Mouse (Mus musculus) ES-E14 (cell line): ENCODE measurements around the gene Nav2. TPM values are rescaled to one million over a fixed set of nuclear protein-coding genes. Genes with fewer than 3 reads are reported as not detected.

Source experiments
- DNase-seq: peaks from one replicate; pipeline ENCODE4 v3.0.0-alpha.2; 2013; ENCODE audit warnings: low read depth, low spot score
- H3K27ac ChIP-seq: 2 replicates; pipeline ENCODE4 v1.5.1; 2012; ENCODE audit warnings: low read depth, mild to moderate bottlenecking, low read length, moderate library complexity, mixed read lengths; ENCODE audit not compliant: poor library complexity, insufficient read depth, severe bottlenecking
- H3K36me3 ChIP-seq: 2 replicates; pipeline ENCODE4 v1.6.1; 2012; ENCODE audit warnings: mild to moderate bottlenecking, low read length, moderate library complexity, mixed read lengths; ENCODE audit not compliant: control insufficient read depth, poor library complexity, insufficient read depth, severe bottlenecking
- H3K4me1 ChIP-seq, 2 experiments: fragments of 150-350 bp in 1 of 2; sonication (generic) in 1 of 2; 2 replicates each; pipeline ENCODE4 v1.6.1; 2012; ENCODE audit warnings: low read length in 2 of 2, mild to moderate bottlenecking in 1 of 2, mixed read lengths in 1 of 2; ENCODE audit not compliant: control insufficient read depth in 2 of 2, insufficient read depth in 2 of 2, poor library complexity in 1 of 2
- H3K4me3 ChIP-seq, 2 experiments: fragments of 150-350 bp in 1 of 2; sonication (generic) in 1 of 2; 2 replicates each; pipeline ENCODE4 v1.5.1; 2012; ENCODE audit warnings: low read length in 2 of 2, low read depth in 1 of 2, mild to moderate bottlenecking in 1 of 2, mixed read lengths in 1 of 2; ENCODE audit not compliant: insufficient read depth in 1 of 2, poor library complexity in 1 of 2, severe bottlenecking in 1 of 2
- H3K9ac ChIP-seq: 2 replicates; pipeline ENCODE4 v1.6.1; 2012; ENCODE audit warnings: low read depth, mild to moderate bottlenecking, low read length, mixed read lengths; ENCODE audit not compliant: poor library complexity, insufficient read depth, severe bottlenecking
- H3K9me3 ChIP-seq: fragments of 150-350 bp; sonication (generic); 2 replicates; pipeline ENCODE4 v1.6.1; 2012; ENCODE audit warnings: low read depth, mild to moderate bottlenecking, low read length; ENCODE audit not compliant: control insufficient read depth, insufficient read depth
- CHD2 ChIP-seq: IDR thresholded peaks from 2 replicates; pipeline ENCODE4 v1.6.1; 2014; ENCODE audit warnings: mild to moderate bottlenecking, low read depth, low read length, inconsistent platforms
- HCFC1 ChIP-seq: IDR thresholded peaks from 2 replicates; pipeline ENCODE4 v1.6.1; 2012; ENCODE audit warnings: low read length, inconsistent platforms, borderline replicate concordance; ENCODE audit not compliant: insufficient read depth
- MAFK ChIP-seq: IDR thresholded peaks from 2 replicates; pipeline ENCODE4 v1.6.1; 2014; ENCODE audit warnings: mild to moderate bottlenecking, low read depth, low read length, inconsistent platforms; ENCODE audit not compliant: insufficient read depth
- ZC3H11A ChIP-seq: IDR thresholded peaks from 2 replicates; pipeline ENCODE4 v1.6.1; 2012; ENCODE audit warnings: low read depth, mild to moderate bottlenecking, inconsistent platforms, low read length, borderline replicate concordance
- ZNF384 ChIP-seq: IDR thresholded peaks from 2 replicates; pipeline ENCODE4 v1.6.1; 2012; ENCODE audit warnings: low read depth, low read length, inconsistent platforms
- in situ Hi-C, 2 experiments: fragments of 600-800 bp; cut with MboI; formaldehyde crosslinking; loops; one replicate each; pipeline ENCODE4 v1.15.1; 2025; ENCODE audit warnings: low sequenced_read_pairs in 2 of 2, inconsistent platforms in 1 of 2; ENCODE audit not compliant: unreplicated experiment in 2 of 2
- total RNA-seq: library from RNA; depleted of rRNA; stranded (reverse); fragments of 300-350 nt; gene quantifications from 2 replicates; pipeline ENCODE4 v1.2.3, GENCODE M21; 2012

The Nav2 gene
- total RNA-seq, 1 experiment = 18.2 TPM

GRCm38 (mm10) chr7:48870579-48871180 lies 37.8 kb upstream of the Nav2 start:
- in situ Hi-C loops = no loop called here
- Histone ChIP-seq H3K4me1 (no peaks in the 10 kb centered on the region), H3K9me3 (no peaks in the 10 kb centered on the region), H3K36me3 (peaks cover 56% of the 10 kb centered on the region), H3K4me3 (no peak overlapping the region), H3K9ac (no peak overlapping the region), H3K27ac (no peak overlapping the region)
- no peak for DNase-seq
- TF ChIP-seq CHD2 = no peak
- no peak for TF ChIP-seq MAFK
- TF ChIP-seq ZNF384 = no peak
- TF ChIP-seq ZC3H11A = no peak
- no peak for TF ChIP-seq HCFC1

GRCm38 (mm10) chr7:48871292-48871691 lies 37.2 kb upstream of the Nav2 start:
- no peak overlapping the region for H3K27ac ChIP-seq
- in situ Hi-C loops = no loop called here
- H3K36me3 ChIP-seq = peaks cover 61% of the 10 kb centered on the region
- no peak overlapping the region for H3K4me3 ChIP-seq
- DNase-seq = no peak
- TF ChIP-seq ZC3H11A (no peak), ZNF384 (no peak), HCFC1 (no peak), CHD2 (no peak), MAFK (no peak)
- H3K9ac ChIP-seq = no peak overlapping the region
- 0 out of 4 replicates have a peak, but pooled peaks cover 0 to 2% of the 10 kb centered on the region in 2 experiments for H3K4me1 ChIP-seq
- no peaks in the 10 kb centered on the region for H3K9me3 ChIP-seq

GRCm38 (mm10) chr7:48875096-48875495 lies 33.4 kb upstream of the Nav2 start:
- Histone ChIP-seq H3K4me3 (no peak overlapping the region), H3K36me3 (peaks cover 48% of the 10 kb centered on the region), H3K4me1 (0 out of 4 replicates have a peak, but pooled peaks cover 0 to 2% of the 10 kb centered on the region in 2 experiments), H3K27ac (no peak overlapping the region), H3K9ac (no peak overlapping the region), H3K9me3 (no peaks in the 10 kb centered on the region)
- no peak for DNase-seq
- TF ChIP-seq MAFK = no peak
- no peak for TF ChIP-seq ZNF384
- TF ChIP-seq CHD2 = no peak
- no peak for TF ChIP-seq ZC3H11A
- TF ChIP-seq HCFC1 = no peak
- in situ Hi-C loops = no loop called here

GRCm38 (mm10) chr7:48876526-48876925 lies 32.0 kb upstream of the Nav2 start:
- TF ChIP-seq MAFK (no peak), ZC3H11A (0 out of 2 replicates have a peak, but pooled peaks have one; percentile 7), ZNF384 (no peak), CHD2 (no peak), HCFC1 (no peak)
- Histone ChIP-seq H3K9ac (no peak overlapping the region), H3K27ac (no peak overlapping the region), H3K4me1 (0 out of 4 replicates have a peak, but pooled peaks cover 0 to 2% of the 10 kb centered on the region in 2 experiments), H3K36me3 (peaks cover 35% of the 10 kb centered on the region), H3K4me3 (no peak overlapping the region), H3K9me3 (no peaks in the 10 kb centered on the region)
- DNase-seq = peak; percentile 49
- in situ Hi-C loops = no loop called here
